Mouse (Mus musculus) lung, embryonic 15.5 days (tissue): Measurements from ENCODE around the gene Tmem266. TPM values are rescaled to one million over a fixed set of nuclear protein-coding genes. Genes with fewer than 3 reads are reported as not detected.

ENCODE experiments used
- ATAC-seq: fragments of 200-750 bp; cut with Nextera tagmentation; 2 replicates; pipeline ENCODE4 v1.8.0; 2017; ENCODE audit warnings: moderate number of reproducible peaks, borderline replicate concordance; ENCODE audit not compliant: low FRiP score, low TSS enrichment; ENCODE audit errors: extremely low read depth
- H3K27ac ChIP-seq: fragments of 300-500 bp; sonication (generic); 2 replicates; pipeline ENCODE4 v1.5.1; 2015; ENCODE audit warnings: moderate library complexity, mild to moderate bottlenecking, inconsistent platforms
- H3K27me3 ChIP-seq: fragments of 300-500 bp; sonication (generic); 2 replicates; pipeline ENCODE4 v1.6.1; 2015; ENCODE audit warnings: inconsistent platforms
- H3K36me3 ChIP-seq: fragments of 300-500 bp; sonication (generic); 2 replicates; pipeline ENCODE4 v1.6.1; 2015; ENCODE audit warnings: inconsistent platforms
- H3K4me1 ChIP-seq: fragments of 300-500 bp; sonication (generic); 2 replicates; pipeline ENCODE4 v1.6.1; 2015; ENCODE audit warnings: inconsistent platforms
- H3K4me2 ChIP-seq: fragments of 300-500 bp; sonication (generic); 2 replicates; pipeline ENCODE4 v1.6.1; 2015; ENCODE audit warnings: inconsistent platforms, mild to moderate bottlenecking, moderate library complexity
- H3K4me3 ChIP-seq: fragments of 300-500 bp; sonication (generic); 2 replicates; pipeline ENCODE4 v1.5.1; 2015; ENCODE audit warnings: mild to moderate bottlenecking, inconsistent platforms
- H3K9ac ChIP-seq: fragments of 300-500 bp; sonication (generic); 2 replicates; pipeline ENCODE4 v1.6.1; 2015; ENCODE audit warnings: inconsistent platforms
- H3K9me3 ChIP-seq: fragments of 300-500 bp; sonication (generic); 2 replicates; pipeline ENCODE4 v1.6.1; 2016; ENCODE audit warnings: inconsistent platforms
- WGBS: fragments of 180-500 bp; shearing (Covaris S2); methylation state at CpG from one replicate; pipeline ENCODE4 v1.1.7; 2015; 5-methylcytosine and 5-hydroxymethylcytosine counted together
- polyA plus RNA-seq: library from polyadenylated mRNA; unstranded; fragments of >200 nt; fragmentation: Nextera tagmentation; extraction: Ambion mirVana; gene quantifications from 2 replicates; pipeline ENCODE4 v1.2.1, GENCODE M21; 2015

The Tmem266 gene
- polyA plus RNA-seq, 1 experiment from 2014 or later = 0.24 TPM

GRCm38 (mm10) chr9:55311560-55311959 is 15.2 kb upstream of the Tmem266 start:
- no peak overlapping the region for H3K4me2 ChIP-seq
- ATAC-seq = no peak
- H3K4me3 ChIP-seq = no peak overlapping the region
- H3K27ac ChIP-seq = no peak overlapping the region
- H3K9me3 ChIP-seq = no peaks in the 10 kb centered on the region
- no peaks in the 10 kb centered on the region for H3K4me1 ChIP-seq
- H3K27me3 ChIP-seq = no peaks in the 10 kb centered on the region
- no peaks in the 10 kb centered on the region for H3K36me3 ChIP-seq
- WGBS = 7% methylated on average over 5 of the region's 5 CpGs
- H3K9ac ChIP-seq = no peak overlapping the region

GRCm38 (mm10) chr9:55313619-55314261 is 13.0 kb upstream of the Tmem266 start:
- 60% methylated on average over 12 of the region's 12 CpGs for WGBS
- H3K27me3 ChIP-seq = no peaks in the 10 kb centered on the region
- H3K36me3 ChIP-seq = no peaks in the 10 kb centered on the region
- no peak overlapping the region for H3K4me3 ChIP-seq
- H3K9me3 ChIP-seq = no peaks in the 10 kb centered on the region
- H3K4me1 ChIP-seq = no peaks in the 10 kb centered on the region
- no peak overlapping the region for H3K27ac ChIP-seq
- no peak overlapping the region for H3K4me2 ChIP-seq
- no peak overlapping the region for H3K9ac ChIP-seq
- ATAC-seq = no peak

- Histone ChIP-seq H3K27me3 (peaks cover 36% of the 10 kb centered on the region), H3K9ac (no peak overlapping the region), H3K27ac (no peak overlapping the region), H3K36me3 (no peaks in the 10 kb centered on the region), H3K4me3 (no peak overlapping the region), H3K9me3 (no peaks in the 10 kb centered on the region), H3K4me1 (peaks cover 6% of the 10 kb centered on the region; the same call in 1 of the 2 replicates), H3K4me2 (no peak overlapping the region)
- 51% methylated on average over 1 of the region's 1 CpGs for WGBS
- ATAC-seq = no peak
Measured at GRCm38 (mm10) chr9:55322641-55323040, 4.1 kb upstream of the Tmem266 start.

GRCm38 (mm10) chr9:55324085-55324484 is 2.6 kb upstream of the Tmem266 start:
- peaks cover 49% of the 10 kb centered on the region for H3K27me3 ChIP-seq
- no peak overlapping the region for H3K4me2 ChIP-seq
- no peak overlapping the region for H3K4me3 ChIP-seq
- no peak overlapping the region for H3K9ac ChIP-seq
- H3K4me1 ChIP-seq = peaks cover 6% of the 10 kb centered on the region; the same call in 1 of the 2 replicates
- ATAC-seq = no peak
- no peaks in the 10 kb centered on the region for H3K36me3 ChIP-seq
- H3K27ac ChIP-seq = no peak overlapping the region
- H3K9me3 ChIP-seq = no peaks in the 10 kb centered on the region
- WGBS = 51% methylated on average over 8 of the region's 8 CpGs

- H3K9me3 ChIP-seq = no peaks in the 10 kb centered on the region
- no peak overlapping the region for H3K9ac ChIP-seq
- WGBS = 57% methylated on average over 10 of the region's 10 CpGs
- H3K27me3 ChIP-seq = peaks cover 54% of the 10 kb centered on the region
- H3K27ac ChIP-seq = no peak overlapping the region
- no peak for ATAC-seq
- peaks cover 6% of the 10 kb centered on the region; the same call in 1 of the 2 replicates for H3K4me1 ChIP-seq
- no peaks in the 10 kb centered on the region for H3K36me3 ChIP-seq
- no peak overlapping the region for H3K4me2 ChIP-seq
- no peak overlapping the region for H3K4me3 ChIP-seq
Measured at GRCm38 (mm10) chr9:55324516-55324915, 2.2 kb upstream of the Tmem266 start.

- no peak overlapping the region for H3K27ac ChIP-seq
- H3K9me3 ChIP-seq = no peaks in the 10 kb centered on the region
- peaks cover 56% of the 10 kb centered on the region for H3K27me3 ChIP-seq
- peaks cover 6% of the 10 kb centered on the region; the same call in 1 of the 2 replicates for H3K4me1 ChIP-seq
- H3K9ac ChIP-seq = no peak overlapping the region
- H3K4me2 ChIP-seq = no peak overlapping the region
- H3K4me3 ChIP-seq = no peak overlapping the region
- H3K36me3 ChIP-seq = no peaks in the 10 kb centered on the region
- ATAC-seq = no peak
- WGBS = 17% methylated on average over 1 of the region's 1 CpGs
Measured at GRCm38 (mm10) chr9:55325061-55325460, 1.7 kb upstream of the Tmem266 start.

GRCm38 (mm10) chr9:55325564-55326514 is 874 bp upstream of the Tmem266 start:
- Histone ChIP-seq H3K9me3 (no peaks in the 10 kb centered on the region), H3K9ac (peak overlapping the region; percentile 69), H3K4me1 (peaks cover 6% of the 10 kb centered on the region; the same call in 1 of the 2 replicates), H3K27ac (no peak overlapping the region), H3K4me3 (peak overlapping the region; percentile 72), H3K36me3 (no peaks in the 10 kb centered on the region), H3K27me3 (peaks cover 60% of the 10 kb centered on the region), H3K4me2 (peak overlapping the region; percentile 95)
- no peak for ATAC-seq
- 14% methylated on average over 18 of the region's 18 CpGs for WGBS

- peak overlapping the region; percentile 95 for H3K4me2 ChIP-seq
- no peak overlapping the region for H3K27ac ChIP-seq
- H3K9me3 ChIP-seq = no peaks in the 10 kb centered on the region
- peaks cover 6% of the 10 kb centered on the region; the same call in 1 of the 2 replicates for H3K4me1 ChIP-seq
- no peak for ATAC-seq
- 1% methylated on average over 13 of the region's 13 CpGs for WGBS
- no peaks in the 10 kb centered on the region for H3K36me3 ChIP-seq
- H3K27me3 ChIP-seq = peaks cover 64% of the 10 kb centered on the region
- H3K4me3 ChIP-seq = peak overlapping the region; percentile 72
- H3K9ac ChIP-seq = peak overlapping the region; percentile 51
Measured at GRCm38 (mm10) chr9:55327234-55327615, 512 bp downstream of the Tmem266 start.

- 31% methylated on average over 14 of the region's 14 CpGs for WGBS
- no peaks in the 10 kb centered on the region for H3K36me3 ChIP-seq
- no peak overlapping the region for H3K4me2 ChIP-seq
- no peak overlapping the region for H3K27ac ChIP-seq
- H3K9ac ChIP-seq = no peak overlapping the region
- H3K4me3 ChIP-seq = no peak overlapping the region
- H3K27me3 ChIP-seq = peaks cover 64% of the 10 kb centered on the region
- ATAC-seq = no peak
- no peaks in the 10 kb centered on the region for H3K9me3 ChIP-seq
- peaks cover 6% of the 10 kb centered on the region; the same call in 1 of the 2 replicates for H3K4me1 ChIP-seq
Measured at GRCm38 (mm10) chr9:55328151-55328918, 1.6 kb downstream of the Tmem266 start.

- no peak overlapping the region for H3K4me3 ChIP-seq
- peaks cover 56% of the 10 kb centered on the region for H3K27me3 ChIP-seq
- 72% methylated on average over 6 of the region's 6 CpGs for WGBS
- no peak overlapping the region for H3K27ac ChIP-seq
- H3K9ac ChIP-seq = no peak overlapping the region
- no peak overlapping the region for H3K4me2 ChIP-seq
- no peak for ATAC-seq
- H3K4me1 ChIP-seq = peaks cover 6% of the 10 kb centered on the region; the same call in 1 of the 2 replicates
- no peaks in the 10 kb centered on the region for H3K36me3 ChIP-seq
- H3K9me3 ChIP-seq = no peaks in the 10 kb centered on the region
Measured at GRCm38 (mm10) chr9:55329401-55329800, 2.7 kb downstream of the Tmem266 start.

GRCm38 (mm10) chr9:55332476-55332875 is 5.8 kb downstream of the Tmem266 start:
- 23% methylated on average over 5 of the region's 5 CpGs for WGBS
- Histone ChIP-seq H3K4me1 (0 out of 2 replicates have a peak, but pooled peaks cover 1% of the 10 kb centered on the region), H3K9me3 (no peaks in the 10 kb centered on the region), H3K4me2 (no peak overlapping the region), H3K9ac (no peak overlapping the region), H3K4me3 (no peak overlapping the region), H3K27me3 (peaks cover 30% of the 10 kb centered on the region), H3K27ac (no peak overlapping the region), H3K36me3 (no peaks in the 10 kb centered on the region)
- ATAC-seq = no peak
